Mouse (Mus musculus) ES-Bruce4 (cell line): ENCODE results near the gene Gon4l. TPM values are rescaled to one million over a fixed set of nuclear protein-coding genes. Genes with fewer than 3 reads are reported as not detected.
"Not testable (repeated sequence)": the region's sequence is repeated elsewhere in the genome, so short reads cannot be mapped to it uniquely, and the experiment has no call there.

Experiments used
- H3K27ac ChIP-seq: 2 replicates; pipeline ENCODE4 v1.5.1; 2012; ENCODE audit warnings: low read length, inconsistent platforms; ENCODE audit not compliant: insufficient read depth
- H3K27me3 ChIP-seq: 2 replicates; pipeline ENCODE4 v1.6.1; 2012; ENCODE audit warnings: mild to moderate bottlenecking, low read length, inconsistent platforms; ENCODE audit not compliant: control insufficient read depth, poor library complexity, insufficient read depth, severe bottlenecking
- H3K36me3 ChIP-seq: 2 replicates; pipeline ENCODE4 v1.6.1; 2012; ENCODE audit warnings: inconsistent platforms, mild to moderate bottlenecking, low read length, moderate library complexity; ENCODE audit not compliant: control insufficient read depth, poor library complexity, insufficient read depth, severe bottlenecking
- H3K4me1 ChIP-seq: one replicate; pipeline ENCODE4 v1.8.1; 2011; ENCODE audit warnings: low read length; ENCODE audit not compliant: control insufficient read depth, insufficient read depth
- H3K4me3 ChIP-seq: 2 replicates; pipeline ENCODE4 v1.5.1; 2011; ENCODE audit warnings: low read depth, mild to moderate bottlenecking, low read length
- H3K9ac ChIP-seq: 2 replicates; pipeline ENCODE4 v1.6.1; 2012; ENCODE audit warnings: low read depth, mild to moderate bottlenecking, inconsistent platforms; ENCODE audit not compliant: poor library complexity, severe bottlenecking
- H3K9me3 ChIP-seq: replicated peaks from 2 replicates; pipeline ENCODE4 v1.6.1; 2012; ENCODE audit warnings: mild to moderate bottlenecking, low read length, inconsistent platforms; ENCODE audit not compliant: control insufficient read depth, poor library complexity, insufficient read depth, severe bottlenecking
- CTCF ChIP-seq: IDR thresholded peaks from one replicate; pipeline ENCODE4 v1.8.1; 2011; ENCODE audit warnings: low read depth, low read length
- EP300 ChIP-seq: IDR thresholded peaks from 2 replicates; pipeline ENCODE4 v1.6.1; 2011; ENCODE audit warnings: low read depth, low read length; ENCODE audit not compliant: insufficient read depth
- POLR2A ChIP-seq: IDR thresholded peaks from one replicate; pipeline ENCODE4 v1.8.1; 2011; ENCODE audit warnings: low read length; ENCODE audit not compliant: insufficient read depth
- polyA plus RNA-seq: library from polyadenylated mRNA; stranded (reverse); fragments of >200 nt; gene quantifications from 2 replicates; pipeline ENCODE4 v1.2.4, GENCODE M21; 2011; ENCODE audit warnings: low read depth; ENCODE audit not compliant: missing spikeins, insufficient read depth, insufficient read length

Gon4l gene
- polyA plus RNA-seq = 58.0 and 60.1 TPM in 2 replicates

- H3K36me3 ChIP-seq, H3K27me3 ChIP-seq, H3K9me3 ChIP-seq, H3K4me1 ChIP-seq: not testable (repeated sequence)
- Histone ChIP-seq H3K4me3 (peak within 1 kb of the TSS; percentile 79), H3K9ac (peak within 1 kb of the TSS; percentile 73), H3K27ac (peak within 1 kb of the TSS; percentile 56; the same call in 1 of the 2 replicates)
Observed at GRCm38 (mm10) chr3:88834951-88835491, at the start of gene Gon4l. TSS of gene Gon4l (plus strand) at chr3:88835231.

- not testable (repeated sequence) for H3K36me3 ChIP-seq, H3K27ac ChIP-seq, H3K9ac ChIP-seq, H3K9me3 ChIP-seq, H3K4me3 ChIP-seq, H3K4me1 ChIP-seq, H3K27me3 ChIP-seq
Observed at GRCm38 (mm10) chr3:88786323-88786722, 48.7 kb upstream of the Gon4l start.

- H3K4me1 ChIP-seq, H3K27me3 ChIP-seq, H3K9me3 ChIP-seq, H3K9ac ChIP-seq, H3K36me3 ChIP-seq, H3K27ac ChIP-seq, H3K4me3 ChIP-seq: not testable (repeated sequence)
Observed at GRCm38 (mm10) chr3:88786805-88787204, 48.2 kb upstream of the Gon4l start.

GRCm38 (mm10) chr3:88788033-88788432 is 47.0 kb upstream of the Gon4l start:
- H3K27ac ChIP-seq = not testable (repeated sequence)

GRCm38 (mm10) chr3:88797507-88797906 is 37.5 kb upstream of the Gon4l start:
- not testable (repeated sequence) for H3K9me3 ChIP-seq, H3K27ac ChIP-seq, H3K4me3 ChIP-seq, H3K27me3 ChIP-seq, H3K9ac ChIP-seq, H3K4me1 ChIP-seq, H3K36me3 ChIP-seq
- TF ChIP-seq CTCF = peak; percentile 35

More at GRCm38 (mm10) chr3:88788033-88788432, 47.0 kb upstream of the Gon4l start:
- H3K27me3 ChIP-seq, H3K4me1 ChIP-seq, H3K9me3 ChIP-seq, H3K36me3 ChIP-seq, H3K9ac ChIP-seq, H3K4me3 ChIP-seq: not testable (repeated sequence)

GRCm38 (mm10) chr3:88803910-88804540 is 31.0 kb upstream of the Gon4l start:
- Histone ChIP-seq H3K9me3 (no peaks in the 10 kb centered on the region), H3K36me3 (peaks cover 4% of the 10 kb centered on the region; the same call in 1 of the 2 replicates), H3K4me1 (no peaks in the 10 kb centered on the region), H3K9ac (no peak overlapping the region), H3K4me3 (no peak overlapping the region), H3K27ac (no peak overlapping the region), H3K27me3 (no peaks in the 10 kb centered on the region)
- TF ChIP-seq CTCF (no peak), POLR2A (no peak), EP300 (no peak)

GRCm38 (mm10) chr3:88825710-88826109 is 9.3 kb upstream of the Gon4l start:
- Histone ChIP-seq H3K4me3 (no peak overlapping the region), H3K4me1 (no peaks in the 10 kb centered on the region), H3K27me3 (no peaks in the 10 kb centered on the region), H3K27ac (no peak overlapping the region), H3K9me3 (no peaks in the 10 kb centered on the region), H3K9ac (no peak overlapping the region), H3K36me3 (no peaks in the 10 kb centered on the region; the same call in 1 of the 2 replicates)
- TF ChIP-seq CTCF (no peak), EP300 (no peak), POLR2A (no peak)
